Mouse (Mus musculus) neural tube, embryonic 12.5 days (tissue): ENCODE results near the gene Me1. TPM values are rescaled to one million over a fixed set of nuclear protein-coding genes. Genes with fewer than 3 reads are reported as not detected.

Experiments
- ATAC-seq: fragments of 200-750 bp; cut with Nextera tagmentation; 2 replicates; pipeline ENCODE4 v1.8.0; 2017; ENCODE audit warnings: low read depth, mild to moderate bottlenecking, moderate TSS enrichment, moderate library complexity; ENCODE audit not compliant: low FRiP score
- H3K27ac ChIP-seq: fragments of 300-500 bp; sonication (generic); 2 replicates; pipeline ENCODE4 v1.5.1; 2016
- H3K27me3 ChIP-seq: fragments of 300-500 bp; sonication (generic); replicated peaks from 2 replicates; pipeline ENCODE4 v1.6.1; 2016; ENCODE audit warnings: mild to moderate bottlenecking
- H3K36me3 ChIP-seq: fragments of 300-500 bp; sonication (generic); 2 replicates; pipeline ENCODE4 v1.6.1; 2016; ENCODE audit warnings: mild to moderate bottlenecking
- H3K4me1 ChIP-seq: fragments of 300-500 bp; sonication (generic); 2 replicates; pipeline ENCODE4 v1.6.1; 2016
- H3K4me2 ChIP-seq: fragments of 300-500 bp; sonication (generic); replicated peaks from 2 replicates; pipeline ENCODE4 v1.6.1; 2016; ENCODE audit warnings: mild to moderate bottlenecking
- H3K4me3 ChIP-seq: fragments of 300-500 bp; sonication (generic); 2 replicates; pipeline ENCODE4 v1.5.1; 2016
- H3K9ac ChIP-seq: fragments of 300-500 bp; sonication (generic); 2 replicates; pipeline ENCODE4 v1.6.1; 2016; ENCODE audit warnings: mild to moderate bottlenecking
- H3K9me3 ChIP-seq: fragments of 300-500 bp; sonication (generic); 2 replicates; pipeline ENCODE4 v1.6.1; 2016; ENCODE audit warnings: mild to moderate bottlenecking
- WGBS: fragments of 180-500 bp; shearing (Covaris S2); methylation state at CpG from one replicate; pipeline ENCODE4 v1.1.7; 2016; 5-methylcytosine and 5-hydroxymethylcytosine counted together
- polyA plus RNA-seq: library from polyadenylated mRNA; unstranded; fragments of >200 nt; fragmentation: Nextera tagmentation; extraction: Ambion mirVana; gene quantifications from 2 replicates; pipeline ENCODE4 v1.2.1, GENCODE M21; 2016

Gene Me1
- polyA plus RNA-seq, 1 experiment from 2014 or later, result 26.3 TPM

DNA sequence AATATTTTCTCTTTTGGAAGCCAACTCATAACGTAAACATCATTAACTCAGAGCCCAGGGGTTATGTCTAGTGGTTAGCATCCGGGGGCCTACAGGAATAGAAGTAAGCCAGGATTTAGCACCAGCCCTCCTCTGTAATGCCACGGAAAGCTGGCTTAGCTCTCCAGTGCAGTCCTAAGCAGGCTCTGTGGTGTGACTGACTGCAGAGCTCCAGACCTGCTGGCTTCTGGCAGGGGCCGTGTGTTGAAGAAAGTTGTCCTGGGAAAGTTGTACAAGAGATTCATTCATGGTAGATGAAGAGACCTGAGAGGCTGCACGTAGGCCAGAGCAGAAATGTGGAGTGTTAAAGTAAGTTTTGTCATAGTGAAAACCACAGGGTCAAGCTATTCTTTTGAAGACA lies 5.5 kb upstream of the Me1 start:
- Histone ChIP-seq H3K27me3 (peaks cover 3% of the 10 kb centered on the region; the same call in 1 of the 2 replicates), H3K9ac (no peak overlapping the region), H3K27ac (no peak overlapping the region), H3K4me3 (no peak overlapping the region), H3K36me3 (no peaks in the 10 kb centered on the region), H3K4me2 (no peak overlapping the region), H3K4me1 (no peaks in the 10 kb centered on the region), H3K9me3 (no peaks in the 10 kb centered on the region)
- WGBS, result 48% methylated on average over 5 of the region's 5 CpGs
- no peak for ATAC-seq

DNA sequence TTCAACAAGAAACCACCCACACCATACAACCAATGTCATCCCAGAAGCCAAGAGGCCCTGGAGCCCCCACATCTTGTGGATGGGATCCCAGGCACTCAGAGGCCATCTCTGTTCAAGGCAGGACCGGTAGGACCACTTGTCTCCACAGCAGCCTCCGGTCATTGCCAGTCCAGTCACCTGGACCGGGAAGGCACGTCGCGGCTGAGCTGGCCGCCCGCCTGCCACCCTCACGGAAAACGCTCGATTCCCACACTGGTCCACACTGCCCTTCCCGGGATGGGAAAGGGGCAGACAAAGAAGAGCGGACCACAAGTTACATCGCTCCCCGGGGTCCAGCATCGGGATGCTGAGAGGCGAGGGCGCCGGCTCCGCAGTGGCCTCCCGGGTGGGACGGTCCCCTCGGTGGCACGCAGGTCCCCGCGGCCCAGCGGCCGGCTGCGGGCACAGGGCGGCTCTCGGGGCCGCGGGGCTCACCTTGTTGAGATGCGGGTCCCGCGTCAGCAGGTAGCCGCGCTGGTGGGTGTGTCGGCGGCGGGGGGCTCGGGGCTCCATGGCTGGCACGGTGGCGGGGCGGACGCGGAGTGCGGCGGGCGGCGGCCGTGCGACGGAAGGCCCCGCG lies 445 bp downstream of the Me1 start:
- WGBS, result 1% methylated on average over 43 of the region's 56 CpGs
- Histone ChIP-seq H3K9me3 (no peaks in the 10 kb centered on the region), H3K4me2 (peak overlapping the region; percentile 92), H3K4me3 (peak overlapping the region; percentile 73), H3K4me1 (no peaks in the 10 kb centered on the region), H3K36me3 (no peaks in the 10 kb centered on the region), H3K27me3 (peaks cover 3% of the 10 kb centered on the region), H3K27ac (no peak overlapping the region), H3K9ac (peak overlapping the region; percentile 84)
- peak; percentile 76 for ATAC-seq

DNA sequence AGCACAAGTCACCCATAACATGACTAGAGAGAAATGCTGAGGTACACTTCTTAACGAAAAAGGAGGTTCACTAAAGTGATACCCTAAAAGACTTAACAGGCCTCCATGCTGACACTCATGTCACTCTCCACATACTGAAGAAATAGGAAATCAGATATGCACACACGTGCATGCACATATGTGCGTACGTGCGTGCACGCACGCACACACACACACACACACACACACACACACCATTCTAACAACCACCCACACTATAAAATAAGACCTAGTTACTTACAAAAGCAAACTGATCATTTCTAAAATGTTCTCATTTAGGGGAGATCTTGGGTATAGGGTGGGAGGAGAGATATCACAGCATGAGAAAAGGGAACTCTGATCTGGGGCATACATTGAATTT lies 1.1 kb downstream of the Me1 start:
- no peak overlapping the region for H3K4me3 ChIP-seq
- ATAC-seq, result no peak
- H3K4me2 ChIP-seq, result peak overlapping the region; percentile 92
- H3K9me3 ChIP-seq, result no peaks in the 10 kb centered on the region
- peaks cover 3% of the 10 kb centered on the region for H3K27me3 ChIP-seq
- 93% methylated on average over 7 of the region's 7 CpGs for WGBS
- no peak overlapping the region for H3K9ac ChIP-seq
- H3K27ac ChIP-seq, result no peak overlapping the region
- H3K36me3 ChIP-seq, result no peaks in the 10 kb centered on the region
- no peaks in the 10 kb centered on the region for H3K4me1 ChIP-seq

DNA sequence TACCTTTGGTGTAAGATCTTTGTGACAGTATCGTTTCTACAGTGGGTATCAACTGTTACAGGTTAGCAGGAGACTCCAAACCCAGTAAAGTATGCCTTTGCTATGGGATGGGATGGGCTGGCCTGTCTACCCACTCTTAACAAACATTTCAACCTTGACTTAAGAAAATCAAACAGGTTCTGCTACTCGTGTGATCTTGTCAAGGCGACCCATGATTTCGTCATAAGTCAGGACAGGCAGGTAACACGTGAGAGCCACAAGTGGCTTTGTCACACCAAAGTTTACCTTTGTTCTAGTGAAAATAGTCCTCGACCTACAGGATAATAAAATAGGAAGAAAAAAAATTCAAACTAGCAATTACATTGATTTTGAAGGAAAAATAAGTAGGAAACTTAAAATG lies 1.8 kb downstream of the Me1 start:
- H3K9me3 ChIP-seq, result no peaks in the 10 kb centered on the region
- H3K27me3 ChIP-seq, result peaks cover 3% of the 10 kb centered on the region
- no peak overlapping the region for H3K27ac ChIP-seq
- H3K4me3 ChIP-seq, result no peak overlapping the region
- WGBS, result 90% methylated on average over 6 of the region's 6 CpGs
- no peaks in the 10 kb centered on the region for H3K36me3 ChIP-seq
- no peak overlapping the region for H3K4me2 ChIP-seq
- no peak overlapping the region for H3K9ac ChIP-seq
- ATAC-seq, result no peak
- H3K4me1 ChIP-seq, result no peaks in the 10 kb centered on the region

DNA sequence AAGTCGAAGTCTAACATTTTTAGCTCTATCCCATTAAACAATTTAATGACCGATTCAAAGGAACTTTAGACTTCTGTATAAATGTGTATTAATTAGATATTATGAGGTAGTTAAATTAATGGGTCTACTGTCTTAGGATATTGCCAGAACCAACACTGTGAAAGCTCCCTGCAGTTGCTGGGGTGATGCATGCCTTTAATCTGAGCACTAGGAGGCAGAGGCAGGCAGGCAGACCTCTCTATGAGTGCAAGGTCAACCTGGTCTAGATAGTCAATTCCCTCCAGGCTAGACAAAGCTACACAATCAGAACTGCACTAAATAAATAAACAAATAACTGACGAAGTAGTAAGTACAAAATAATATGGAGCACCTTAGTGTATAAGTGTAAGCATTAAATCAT lies 3.1 kb downstream of the Me1 start:
- 79% methylated on average over 3 of the region's 3 CpGs for WGBS
- no peak for ATAC-seq
- H3K9me3 ChIP-seq, result no peaks in the 10 kb centered on the region
- no peaks in the 10 kb centered on the region for H3K4me1 ChIP-seq
- no peak overlapping the region for H3K27ac ChIP-seq
- no peaks in the 10 kb centered on the region for H3K36me3 ChIP-seq
- no peak overlapping the region for H3K9ac ChIP-seq
- H3K27me3 ChIP-seq, result peaks cover 3% of the 10 kb centered on the region
- no peak overlapping the region for H3K4me2 ChIP-seq
- H3K4me3 ChIP-seq, result no peak overlapping the region

DNA sequence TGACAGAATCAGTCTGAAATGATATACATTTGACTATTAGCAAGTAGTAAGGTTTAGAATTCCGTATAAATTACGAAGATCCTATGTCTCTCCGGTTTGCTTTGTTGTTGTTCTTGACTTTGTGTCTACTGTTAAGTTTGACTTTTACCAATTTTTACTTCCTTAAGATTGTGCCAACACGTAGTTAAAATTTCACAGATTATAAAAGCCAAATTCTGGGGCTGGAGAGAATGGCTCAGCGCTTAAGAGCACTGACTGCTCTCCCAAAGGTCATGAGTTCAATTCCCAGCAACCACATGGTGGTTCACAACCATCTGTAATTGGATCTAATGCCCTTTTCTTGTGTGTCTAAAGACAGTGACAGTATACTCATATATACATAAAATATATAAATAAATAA lies 3.5 kb downstream of the Me1 start:
- Histone ChIP-seq H3K4me3 (no peak overlapping the region), H3K27ac (no peak overlapping the region), H3K36me3 (no peaks in the 10 kb centered on the region), H3K27me3 (peaks cover 3% of the 10 kb centered on the region), H3K9ac (no peak overlapping the region), H3K4me1 (no peaks in the 10 kb centered on the region), H3K4me2 (no peak overlapping the region), H3K9me3 (no peaks in the 10 kb centered on the region)
- WGBS, result 91% methylated on average over 5 of the region's 5 CpGs
- no peak for ATAC-seq

DNA sequence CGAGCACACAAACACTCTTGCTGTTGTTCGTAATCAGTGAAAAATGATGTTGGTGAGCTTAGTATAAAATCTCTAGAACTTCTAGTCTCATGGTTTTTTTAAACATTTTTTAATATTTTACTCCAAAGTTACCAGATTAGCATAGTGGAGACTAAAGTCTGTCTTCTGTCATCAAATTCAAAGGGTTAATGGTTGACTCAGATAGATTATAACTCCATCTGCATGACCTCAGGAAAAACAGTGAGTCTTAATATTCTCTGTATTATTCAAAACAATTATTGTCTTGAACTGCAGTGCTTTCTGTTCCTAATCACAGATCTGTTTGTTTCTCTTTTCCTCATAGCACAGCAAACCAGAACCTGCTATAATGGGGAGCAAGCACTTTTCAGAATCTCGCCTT lies 4.7 kb downstream of the Me1 start:
- H3K27ac ChIP-seq, result no peak overlapping the region
- WGBS, result 91% methylated on average over 3 of the region's 3 CpGs
- H3K4me2 ChIP-seq, result no peak overlapping the region
- no peaks in the 10 kb centered on the region for H3K4me1 ChIP-seq
- no peak overlapping the region for H3K9ac ChIP-seq
- H3K4me3 ChIP-seq, result no peak overlapping the region
- no peaks in the 10 kb centered on the region for H3K36me3 ChIP-seq
- no peaks in the 10 kb centered on the region; the same call in 1 of the 2 replicates for H3K27me3 ChIP-seq
- no peak for ATAC-seq
- H3K9me3 ChIP-seq, result no peaks in the 10 kb centered on the region

DNA sequence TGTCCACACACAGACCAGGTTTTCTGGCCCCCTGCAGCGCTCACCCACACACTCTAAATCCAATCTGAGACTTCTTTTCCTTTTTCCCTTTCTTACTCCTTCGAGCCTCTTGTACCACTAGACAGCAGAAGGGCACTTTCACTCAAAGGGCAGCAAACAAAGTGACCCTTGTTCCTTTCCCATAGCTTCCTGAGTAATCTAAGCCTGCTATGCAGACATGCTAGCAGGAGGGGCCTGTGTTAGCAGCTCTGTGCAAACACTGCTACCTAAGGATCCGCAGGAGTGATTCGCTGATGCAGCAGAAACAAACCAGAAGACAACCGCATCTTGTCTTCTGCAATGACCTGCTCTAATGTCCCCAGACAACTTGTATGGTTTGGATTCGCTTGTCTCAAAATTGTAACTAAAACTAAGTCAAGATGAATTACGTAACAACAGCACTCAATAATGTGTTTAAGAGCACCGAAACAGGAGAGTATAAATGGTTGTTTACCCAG lies 12.0 kb downstream of the Me1 start:
- no peaks in the 10 kb centered on the region for H3K4me1 ChIP-seq
- H3K27ac ChIP-seq, result no peak overlapping the region
- ATAC-seq, result no peak
- H3K27me3 ChIP-seq, result no peaks in the 10 kb centered on the region
- H3K9me3 ChIP-seq, result no peaks in the 10 kb centered on the region
- H3K36me3 ChIP-seq, result no peaks in the 10 kb centered on the region
- WGBS, result 70% methylated on average over 8 of the region's 8 CpGs
- H3K4me2 ChIP-seq, result no peak overlapping the region
- no peak overlapping the region for H3K4me3 ChIP-seq
- H3K9ac ChIP-seq, result no peak overlapping the region

DNA sequence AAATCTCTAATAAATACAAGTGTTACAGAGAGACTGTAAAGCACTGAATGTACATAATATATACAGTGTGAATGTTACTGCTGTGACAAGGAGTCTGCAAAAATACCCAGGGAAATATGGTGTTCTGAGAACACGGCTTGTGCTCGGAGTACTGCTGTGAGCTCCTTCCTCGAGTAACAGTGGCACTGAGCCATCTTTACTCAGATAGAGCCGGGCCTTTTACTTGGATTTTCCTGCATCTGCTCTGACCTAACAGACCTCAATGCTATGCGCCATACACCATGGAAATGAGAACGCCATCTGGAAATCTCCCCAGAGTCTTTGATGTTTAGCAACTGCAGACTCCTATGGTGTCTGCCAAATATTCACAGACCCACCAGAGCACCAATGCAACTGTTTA lies 12.9 kb downstream of the Me1 start:
- no peak overlapping the region for H3K4me2 ChIP-seq
- H3K27me3 ChIP-seq, result no peaks in the 10 kb centered on the region
- no peaks in the 10 kb centered on the region for H3K9me3 ChIP-seq
- no peaks in the 10 kb centered on the region for H3K4me1 ChIP-seq
- H3K27ac ChIP-seq, result no peak overlapping the region
- H3K9ac ChIP-seq, result no peak overlapping the region
- ATAC-seq, result no peak
- no peaks in the 10 kb centered on the region for H3K36me3 ChIP-seq
- no peak overlapping the region for H3K4me3 ChIP-seq
- 70% methylated on average over 6 of the region's 6 CpGs for WGBS

DNA sequence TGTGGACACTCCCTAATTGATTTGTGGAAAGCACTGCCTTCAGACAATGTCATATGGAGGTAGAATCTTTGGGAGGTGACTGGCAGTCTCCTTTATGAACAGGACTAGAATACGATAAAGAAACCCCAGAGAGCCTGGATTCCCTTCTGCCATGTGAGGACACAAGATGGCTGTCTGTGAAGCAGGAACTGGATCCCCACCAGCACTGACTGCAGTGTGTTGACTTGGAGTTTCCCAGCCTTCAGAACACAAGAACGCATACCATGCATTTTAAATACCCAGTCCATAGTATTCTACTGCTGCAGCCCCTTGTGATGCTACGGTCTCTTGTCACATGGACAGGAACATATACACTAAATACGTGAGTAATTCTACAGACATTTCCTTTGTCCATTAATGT lies 13.5 kb downstream of the Me1 start:
- ATAC-seq, result no peak
- H3K4me1 ChIP-seq, result no peaks in the 10 kb centered on the region
- H3K9me3 ChIP-seq, result no peaks in the 10 kb centered on the region
- no peak overlapping the region for H3K4me2 ChIP-seq
- H3K27ac ChIP-seq, result no peak overlapping the region
- no peak overlapping the region for H3K4me3 ChIP-seq
- H3K9ac ChIP-seq, result no peak overlapping the region
- 92% methylated on average over 4 of the region's 4 CpGs for WGBS
- H3K27me3 ChIP-seq, result no peaks in the 10 kb centered on the region
- H3K36me3 ChIP-seq, result no peaks in the 10 kb centered on the region

DNA sequence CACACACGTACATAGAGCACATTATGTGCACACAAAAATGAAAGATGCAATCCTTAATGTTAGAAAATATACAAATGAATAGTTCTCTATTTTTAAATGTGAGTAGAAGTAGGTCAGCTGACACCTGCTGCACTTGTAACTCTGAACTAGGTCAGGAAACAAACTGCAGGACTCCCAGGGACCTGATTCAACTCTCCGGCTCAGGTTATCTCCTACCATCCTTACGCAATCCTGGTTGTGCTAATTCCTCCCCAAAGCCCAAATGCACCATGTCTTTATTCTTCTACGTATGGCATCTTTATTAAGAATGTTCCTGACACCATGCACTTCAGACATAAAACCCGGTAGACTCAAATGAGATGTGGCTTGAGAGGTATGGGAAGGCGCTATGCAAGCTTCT lies 15.3 kb downstream of the Me1 start:
- Histone ChIP-seq H3K27me3 (no peaks in the 10 kb centered on the region), H3K4me1 (no peaks in the 10 kb centered on the region), H3K9me3 (no peaks in the 10 kb centered on the region), H3K4me2 (no peak overlapping the region), H3K4me3 (no peak overlapping the region), H3K9ac (no peak overlapping the region), H3K36me3 (no peaks in the 10 kb centered on the region), H3K27ac (no peak overlapping the region)
- ATAC-seq, result no peak
- WGBS, result 92% methylated on average over 6 of the region's 6 CpGs

DNA sequence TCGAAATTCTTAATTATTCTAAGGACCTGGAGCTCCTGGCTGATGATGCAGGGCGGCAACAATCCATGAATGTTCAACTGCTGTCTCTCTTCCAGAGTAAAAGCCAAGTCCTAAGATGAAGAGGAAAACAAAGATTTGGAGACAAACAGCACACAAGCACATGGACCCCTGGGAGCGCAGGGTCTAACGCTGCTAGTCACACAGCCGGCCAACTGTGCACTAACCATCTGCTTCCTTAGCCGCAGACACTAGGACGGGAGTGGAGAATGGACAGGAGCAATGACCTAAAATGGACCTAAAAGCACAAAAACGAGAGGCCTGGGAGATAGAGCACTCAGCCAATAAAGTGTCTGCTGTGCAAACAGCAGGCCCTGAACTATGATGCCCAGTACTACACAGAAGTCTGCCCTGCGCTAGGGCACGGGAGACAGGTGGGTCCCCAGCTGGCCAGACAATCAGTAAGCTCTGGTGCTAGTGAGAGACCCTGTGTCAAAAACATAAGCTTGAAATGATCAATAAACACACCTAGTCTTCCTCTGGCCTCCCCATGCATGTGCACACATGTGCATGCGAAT lies 15.8 kb downstream of the Me1 start:
- Histone ChIP-seq H3K4me1 (no peaks in the 10 kb centered on the region), H3K4me2 (no peak overlapping the region), H3K27me3 (no peaks in the 10 kb centered on the region), H3K4me3 (no peak overlapping the region), H3K9ac (no peak overlapping the region), H3K9me3 (no peaks in the 10 kb centered on the region), H3K27ac (no peak overlapping the region), H3K36me3 (no peaks in the 10 kb centered on the region)
- ATAC-seq, result no peak
- WGBS, result 85% methylated on average over 11 of the region's 11 CpGs

DNA sequence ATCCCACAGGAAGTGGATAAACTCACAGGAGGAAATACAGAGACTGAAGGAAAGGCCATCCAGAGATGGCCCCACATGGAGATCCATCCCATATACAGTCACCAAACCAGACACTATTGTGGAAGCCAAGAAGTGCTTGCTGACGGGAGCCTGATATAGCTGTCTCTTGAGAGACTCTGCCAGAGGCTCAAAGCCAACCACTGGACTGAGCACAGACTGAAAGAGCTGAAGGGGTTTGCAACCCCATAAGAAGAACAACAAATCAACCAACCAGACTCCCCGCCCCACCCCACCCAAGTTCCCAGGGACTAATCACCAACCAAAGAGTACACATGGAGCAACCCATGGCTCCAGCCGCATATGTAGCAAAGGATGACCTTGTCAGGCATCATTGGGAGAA lies 19.5 kb downstream of the Me1 start:
- Histone ChIP-seq H3K27ac (no peak overlapping the region), H3K27me3 (no peaks in the 10 kb centered on the region), H3K9me3 (no peaks in the 10 kb centered on the region), H3K9ac (no peak overlapping the region), H3K4me1 (no peaks in the 10 kb centered on the region), H3K4me2 (no peak overlapping the region), H3K36me3 (no peaks in the 10 kb centered on the region), H3K4me3 (no peak overlapping the region)
- ATAC-seq, result no peak
- 89% methylated on average over 3 of the region's 3 CpGs for WGBS
